Comparison of ENCODE assay signal across 16 mouse cellular contexts in genomic region chr4:101374104-101374503, GRCm38 (mm10).
"Had no signal": no experiment of that assay in that cellular context is flagged by ENCODE, and none has a peak within 500 bp of the region (broad histone marks: within the 10 kb centered on the region; RNA-seq: fewer than 3 reads in every experiment).

No protein-coding gene starts in this region.

- DNase-seq: retina, postnatal 1 day; right cerebral cortex, adult 18-20 months; right cerebral cortex, postnatal 14 days; right cerebral cortex, postnatal 25 days; right cerebral cortex, postnatal 4 days; spleen, adult 18-20 months; thymus, adult 18-20 months; thymus, adult 2 months; thymus, postnatal 14 days; thymus, postnatal 25 days; thymus, postnatal 36 days; thymus, postnatal 4 days had no signal

- H3K4me1 ChIP-seq: stomach, embryonic 15.5 days had no signal

- H3K27me3 ChIP-seq: neural tube, embryonic 13.5 days; neural tube, embryonic 15.5 days; stomach, embryonic 15.5 days had no signal

- H3K9me3 ChIP-seq: neural tube, embryonic 13.5 days; neural tube, embryonic 15.5 days; stomach, embryonic 15.5 days had no signal

- H3K4me3 ChIP-seq: neural tube, embryonic 13.5 days; neural tube, embryonic 15.5 days; stomach, embryonic 15.5 days had no signal

- H3K36me3 ChIP-seq: neural tube, embryonic 13.5 days; neural tube, embryonic 15.5 days; stomach, embryonic 15.5 days had no signal

- H3K4me2 ChIP-seq: neural tube, embryonic 13.5 days; neural tube, embryonic 15.5 days; stomach, embryonic 15.5 days had no signal

- H3K9ac ChIP-seq: neural tube, embryonic 13.5 days; neural tube, embryonic 15.5 days; stomach, embryonic 15.5 days had no signal

- H3K27ac ChIP-seq: neural tube, embryonic 13.5 days; neural tube, embryonic 15.5 days; stomach, embryonic 15.5 days; stomach, postnatal 0 days had no signal
